Mouse (Mus musculus) spleen, postnatal 14 days (tissue): ENCODE results near the gene Treh.
"Not testable (repeated sequence)": the region's sequence is repeated elsewhere in the genome, so short reads cannot be mapped to it uniquely, and the experiment has no call there.

Source experiments
- DNase-seq, 2 experiments: peaks; one replicate each; pipeline ENCODE4 v3.0.0; 2021 to 2022; ENCODE audit warnings: low spot score in 2 of 2

The Treh gene

GRCm38 (mm10) chr9:44673005-44673404, at the start of gene Treh:
Gene Treh, plus strand, starts transcription at chr9:44673233.
- DNase-seq: no peak

- DNase-seq: no peak
These were observed 48.6 kb upstream of the Treh start for GRCm38 (mm10) chr9:44624390-44624789.

GRCm38 (mm10) chr9:44626268-44626667, 46.8 kb upstream of the Treh start:
- no peak for DNase-seq

- DNase-seq: no peak
These were observed 35.4 kb upstream of the Treh start for GRCm38 (mm10) chr9:44637551-44638169.

GRCm38 (mm10) chr9:44638726-44639125, 34.3 kb upstream of the Treh start:
- not testable (repeated sequence) for DNase-seq

GRCm38 (mm10) chr9:44640028-44640427, 33.0 kb upstream of the Treh start:
- DNase-seq: not testable (repeated sequence)

GRCm38 (mm10) chr9:44640646-44641357, 32.2 kb upstream of the Treh start:
- DNase-seq: no peak

- DNase-seq: no peak
These were observed 31.4 kb upstream of the Treh start for GRCm38 (mm10) chr9:44641616-44642015.

- DNase-seq: no peak
These were observed 29.9 kb upstream of the Treh start for GRCm38 (mm10) chr9:44643103-44643502.

GRCm38 (mm10) chr9:44644186-44644585, 28.8 kb upstream of the Treh start:
- no peak for DNase-seq

GRCm38 (mm10) chr9:44645481-44645880, 27.6 kb upstream of the Treh start:
- DNase-seq: no peak

- DNase-seq: peak; percentile 59 to 60
These were observed 27.1 kb upstream of the Treh start for GRCm38 (mm10) chr9:44645924-44646323.

- no peak for DNase-seq
These were observed 26.7 kb upstream of the Treh start for GRCm38 (mm10) chr9:44646366-44646765.

- no peak for DNase-seq
These were observed 26.0 kb upstream of the Treh start for GRCm38 (mm10) chr9:44647026-44647425.

- DNase-seq: no peak
These were observed 25.4 kb upstream of the Treh start for GRCm38 (mm10) chr9:44647656-44648055.

- no peak for DNase-seq
These were observed 24.2 kb upstream of the Treh start for GRCm38 (mm10) chr9:44648881-44649281.

GRCm38 (mm10) chr9:44652027-44652426, 21.0 kb upstream of the Treh start:
- peak; percentile 45 to 66 for DNase-seq

- no peak for DNase-seq
These were observed 19.1 kb upstream of the Treh start for GRCm38 (mm10) chr9:44653896-44654295.

- DNase-seq: peak in 1 of 2 experiments; percentile 46
These were observed 17.7 kb upstream of the Treh start for GRCm38 (mm10) chr9:44655098-44656066.

GRCm38 (mm10) chr9:44663706-44664105, 9.3 kb upstream of the Treh start:
- DNase-seq: no peak

GRCm38 (mm10) chr9:44671416-44671815, 1.6 kb upstream of the Treh start:
- DNase-seq: no peak

- no peak for DNase-seq
These were observed 655 bp upstream of the Treh start for GRCm38 (mm10) chr9:44672291-44672865.
